Mouse (Mus musculus): Measurements from ENCODE around the gene Arl9. TPM values are rescaled to one million over a fixed set of nuclear protein-coding genes. Genes with fewer than 3 reads are reported as not detected.

The Arl9 gene
- 0.47 and 0.51 TPM in 2 replicates for polyA plus RNA-seq (2012; rRNA removed)

DNA sequence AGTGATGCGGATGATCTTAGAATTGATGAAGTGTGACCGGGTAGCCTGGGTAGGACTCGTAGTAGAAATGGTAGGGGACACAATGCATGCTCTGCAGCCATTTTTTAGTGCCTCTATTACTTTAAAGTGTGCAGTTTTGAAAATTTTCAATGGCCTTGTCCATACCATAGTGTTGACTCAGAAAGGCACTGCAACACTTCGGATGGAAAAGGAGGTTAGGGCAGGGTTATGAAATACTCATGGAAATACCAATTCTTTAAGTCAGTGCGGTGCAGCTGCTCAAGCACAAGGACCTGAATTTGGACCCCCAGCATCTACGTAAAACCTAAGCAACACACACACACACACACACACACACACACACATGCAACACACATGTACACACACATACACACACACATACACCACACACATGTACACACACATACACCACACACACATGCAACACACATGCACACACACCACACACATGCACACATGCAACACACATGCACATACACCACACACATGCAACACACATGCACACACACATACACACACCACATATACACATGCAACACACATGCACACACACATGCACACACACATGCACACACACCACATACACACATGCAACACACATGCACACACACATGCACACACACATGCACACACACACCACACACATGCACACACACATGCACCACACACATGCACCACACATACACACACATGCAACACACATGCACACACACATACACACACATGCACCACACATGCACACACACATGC lies at the start of gene Arl9:
Gene Arl9, plus strand, starts transcription at position 5 of the 771 bp plus-strand sequence.

DNA sequence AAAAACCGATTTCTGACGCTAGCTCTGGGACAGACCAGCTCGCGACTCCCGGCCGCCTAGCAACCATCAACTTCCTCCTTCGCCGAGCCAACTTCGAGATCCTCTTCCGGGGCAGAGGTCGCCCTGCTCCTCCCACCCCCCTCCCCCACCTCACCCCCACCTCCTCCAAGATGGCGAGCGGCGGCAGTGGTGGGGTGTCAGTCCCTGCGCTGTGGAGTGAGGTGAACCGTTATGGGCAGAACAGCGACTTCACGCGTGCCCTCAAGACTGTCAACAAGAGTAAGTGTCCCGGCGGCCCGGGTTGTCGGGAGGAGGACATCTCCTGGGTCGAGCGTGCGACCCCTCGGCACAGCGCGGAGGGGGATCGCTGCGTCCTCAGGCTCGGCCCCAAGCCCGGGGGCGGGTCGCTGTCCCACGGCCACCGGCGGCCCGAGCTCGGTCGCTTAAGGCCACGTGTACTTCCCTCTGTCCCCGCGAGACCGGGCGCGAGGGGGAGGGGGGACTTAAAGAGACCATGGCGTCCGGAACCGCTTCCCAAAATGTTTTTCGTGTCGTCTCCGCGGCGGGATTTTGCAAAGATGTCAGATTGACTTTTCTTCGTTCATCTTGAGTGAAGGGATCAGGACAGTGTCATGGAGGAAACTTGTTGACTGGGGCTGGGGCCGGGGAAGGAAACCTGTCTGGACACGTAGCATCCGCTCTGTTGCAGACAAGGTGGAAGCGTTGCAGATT lies 29.1 kb upstream of the Arl9 start, which contains the start of gene Srp72:
Gene Srp72, plus strand, starts transcription at position 130 of the 732 bp plus-strand sequence.

DNA sequence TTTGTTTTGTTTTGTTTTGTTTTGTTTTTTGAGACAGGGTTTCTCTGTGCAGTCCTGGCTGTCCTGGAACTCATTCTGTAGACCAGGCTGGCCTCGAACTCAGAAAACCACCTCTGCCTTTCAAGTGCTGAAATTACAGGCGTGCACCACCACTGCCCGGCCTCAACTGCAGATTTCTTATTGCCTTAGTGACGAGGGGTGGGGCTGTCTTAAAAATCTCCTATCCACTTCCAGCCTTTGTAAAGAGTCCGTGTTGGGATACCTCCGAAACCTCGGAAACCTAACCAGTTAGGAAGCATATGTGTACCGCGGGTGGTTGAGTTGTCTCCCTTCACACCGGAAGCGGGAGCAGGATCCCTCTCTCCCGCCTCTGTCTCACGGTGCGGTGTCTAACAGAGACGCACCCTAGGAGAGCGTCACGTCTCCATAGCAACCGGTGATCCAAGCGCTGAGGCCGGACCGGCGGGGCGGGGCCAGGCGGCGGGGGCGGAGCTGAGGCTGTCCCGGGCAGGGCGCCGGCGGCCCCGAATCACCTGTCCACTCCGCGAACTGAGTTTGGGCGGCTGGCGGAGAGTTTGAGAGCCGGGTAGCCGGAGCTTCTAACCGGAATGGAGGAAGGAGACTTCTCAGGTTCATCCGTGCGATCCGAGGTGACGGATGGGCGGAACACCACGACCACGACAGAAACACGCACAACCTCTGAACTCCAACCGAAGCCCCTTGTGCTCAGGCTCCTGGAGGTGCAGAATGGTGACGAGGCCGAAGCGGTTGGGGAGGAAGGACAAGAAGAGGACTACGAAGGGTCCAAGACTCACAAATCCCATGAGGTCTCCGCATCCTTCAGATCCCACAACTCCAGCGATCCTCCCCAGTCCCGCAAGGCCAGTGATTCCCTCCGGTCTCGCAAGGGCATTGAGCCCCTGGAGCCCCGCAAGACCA lies 12.0 kb downstream of the Arl9 start, which contains the start of gene Thegl:
Gene Thegl, plus strand, starts transcription at position 480 of the 939 bp plus-strand sequence.

Other genes starting within 250 kb of the Arl9 start
- 26.8 and 27.8 TPM in 2 replicates for gene Aasdh, start 98.5 kb upstream of the Arl9 start, polyA plus RNA-seq (2012; rRNA removed)
- 86.3 and 94.0 TPM in 2 replicates for gene Paics, start 52.7 kb upstream of the Arl9 start, polyA plus RNA-seq (2012; rRNA removed)
- gene Ppat, start 52.5 kb upstream of the Arl9 start, polyA plus RNA-seq (2012; rRNA removed): 9.5 and 10.8 TPM in 2 replicates
- 82.3 and 83.2 TPM in 2 replicates for gene Srp72, start 29.4 kb upstream of the Arl9 start, polyA plus RNA-seq (2012; rRNA removed)
- 0.67 and 0.82 TPM in 2 replicates for gene Thegl, start 12.0 kb downstream of the Arl9 start, polyA plus RNA-seq (2012; rRNA removed)
- 24.6 and 33.1 TPM in 2 replicates for gene Hopx, start 111.1 kb downstream of the Arl9 start, polyA plus RNA-seq (2012; rRNA removed)
- gene Spink2, start 207.4 kb downstream of the Arl9 start, polyA plus RNA-seq (2012; rRNA removed): 0.28 and 0.95 TPM in 2 replicates

All from central nervous system, embryonic 18 days (tissue).